Mouse (Mus musculus) cortical plate, adult 2 months (tissue): ENCODE data around the gene C3ar1.

ENCODE experiments used
- CTCF ChIP-seq: fragments of 200-500 bp; IDR thresholded peaks from 2 replicates; pipeline ENCODE4 v1.5.1; 2011; ENCODE audit warnings: mild to moderate bottlenecking, control low read depth, low read length; ENCODE audit not compliant: insufficient read depth; ENCODE audit errors: extremely low read depth
- POLR2A ChIP-seq: fragments of 200-500 bp; IDR thresholded peaks from 2 replicates; pipeline ENCODE4 v1.6.1; 2011; ENCODE audit warnings: mild to moderate bottlenecking, low read length, control low read depth; ENCODE audit not compliant: insufficient read depth; ENCODE audit errors: extremely low read depth

DNA sequence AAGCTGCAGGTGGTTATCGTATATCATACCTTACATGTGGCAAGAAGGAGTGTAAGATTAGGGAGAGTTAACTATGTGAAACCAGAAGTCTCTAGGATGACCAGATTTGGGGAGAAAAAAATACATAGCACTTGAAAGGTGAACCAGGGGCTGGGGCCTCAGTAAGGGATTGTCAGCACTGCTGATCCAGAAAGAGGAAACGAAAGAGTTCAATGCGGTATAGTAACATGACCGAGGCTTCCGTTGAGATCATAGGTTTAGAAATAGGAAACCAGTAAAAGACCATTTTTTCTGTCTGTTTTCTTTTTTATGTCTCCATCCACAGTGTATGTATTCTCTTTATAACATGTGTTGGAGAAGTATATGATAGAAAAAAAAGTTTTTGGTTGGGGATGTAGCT is 16.8 kb upstream of the C3ar1 start:
- TF ChIP-seq POLR2A (no peak), CTCF (no peak)
